Mouse (Mus musculus) heart, embryonic 14.5 days (tissue): ENCODE data around the gene Tmem258. TPM values are rescaled to one million over a fixed set of nuclear protein-coding genes. Genes with fewer than 3 reads are reported as not detected.

Source experiments
- ATAC-seq: fragments of 200-750 bp; cut with Nextera tagmentation; 2 replicates; pipeline ENCODE4 v1.8.0; 2017; ENCODE audit warnings: low read depth, moderate TSS enrichment; ENCODE audit not compliant: insufficient number of reproducible peaks, insufficient read depth, low FRiP score
- H3K27ac ChIP-seq, 2 experiments: fragments of 200-500 bp in 1 of 2; fragments of 300-500 bp in 1 of 2; sonication (generic) in 1 of 2; replicated peaks in 1 of 2; 2 replicates each; pipeline ENCODE4 v1.5.1; 2012 to 2014; ENCODE audit warnings: low read depth in 2 of 2, low read length in 2 of 2, control low read depth in 1 of 2, mild to moderate bottlenecking in 1 of 2, mixed read lengths in 1 of 2; ENCODE audit not compliant: control insufficient read depth in 1 of 2, insufficient read depth in 1 of 2
- H3K27me3 ChIP-seq: fragments of 300-500 bp; sonication (generic); 2 replicates; pipeline ENCODE4 v1.6.1; 2014; ENCODE audit warnings: mild to moderate bottlenecking, low read length, control low read depth; ENCODE audit not compliant: control insufficient read depth, insufficient read depth
- H3K36me3 ChIP-seq: fragments of 300-500 bp; sonication (generic); 2 replicates; pipeline ENCODE4 v1.6.1; 2014; ENCODE audit warnings: mild to moderate bottlenecking, control low read depth, low read length, mixed read lengths; ENCODE audit not compliant: control insufficient read depth, insufficient read depth
- H3K4me1 ChIP-seq, 2 experiments: fragments of 200-500 bp in 1 of 2; fragments of 300-500 bp in 1 of 2; sonication (generic) in 1 of 2; 2 replicates each; pipeline ENCODE4 v1.6.1; 2012 to 2014; ENCODE audit warnings: low read length in 2 of 2, control low read depth in 1 of 2, mixed read lengths in 1 of 2; ENCODE audit not compliant: control insufficient read depth in 2 of 2, insufficient read depth in 2 of 2
- H3K4me2 ChIP-seq: fragments of 300-500 bp; sonication (generic); 2 replicates; pipeline ENCODE4 v1.6.1; 2014; ENCODE audit warnings: mild to moderate bottlenecking, low read length
- H3K4me3 ChIP-seq, 2 experiments: fragments of 200-500 bp in 1 of 2; fragments of 300-500 bp in 1 of 2; sonication (generic) in 1 of 2; 2 replicates each; pipeline ENCODE4 v1.5.1; 2012 to 2014; ENCODE audit warnings: low read length in 2 of 2, mild to moderate bottlenecking in 2 of 2, control low read depth in 1 of 2, low read depth in 1 of 2, moderate library complexity in 1 of 2; ENCODE audit not compliant: control insufficient read depth in 1 of 2, insufficient read depth in 1 of 2
- H3K9ac ChIP-seq: fragments of 300-500 bp; sonication (generic); 2 replicates; pipeline ENCODE4 v1.6.1; 2014; ENCODE audit warnings: mild to moderate bottlenecking, low read length
- H3K9me3 ChIP-seq: fragments of 300-500 bp; sonication (generic); 2 replicates; pipeline ENCODE4 v1.6.1; 2016; ENCODE audit warnings: low read length, control low read depth; ENCODE audit not compliant: control insufficient read depth
- WGBS: fragments of 180-500 bp; shearing (Covaris S2); extraction: QIAGEN DNeasy Blood & Tissue Kit; methylation state at CpG from one replicate; pipeline ENCODE4 v1.1.7; 2014; 5-methylcytosine and 5-hydroxymethylcytosine counted together
- polyA plus RNA-seq: library from polyadenylated mRNA; unstranded; fragments of >200 nt; fragmentation: Nextera tagmentation; extraction: Ambion mirVana; gene quantifications from 2 replicates; pipeline ENCODE4 v1.2.1, GENCODE M21; 2014

The Tmem258 gene
- polyA plus RNA-seq, 1 experiment from 2014 or later: 491 TPM

GRCm38 (mm10) chr19:10195252-10195651, 8.6 kb upstream of the Tmem258 start:
- H3K4me1 ChIP-seq: no peaks in the 10 kb centered on the region
- H3K9me3 ChIP-seq: no peaks in the 10 kb centered on the region
- H3K27ac ChIP-seq: no peak overlapping the region
- no peaks in the 10 kb centered on the region for H3K27me3 ChIP-seq
- H3K4me2 ChIP-seq: no peak overlapping the region
- no peak overlapping the region for H3K4me3 ChIP-seq
- 79% methylated on average over 5 of the region's 5 CpGs for WGBS
- H3K9ac ChIP-seq: no peak overlapping the region
- peaks cover 79% of the 10 kb centered on the region for H3K36me3 ChIP-seq
- no peak for ATAC-seq

GRCm38 (mm10) chr19:10197130-10197529, 6.7 kb upstream of the Tmem258 start:
- Histone ChIP-seq H3K36me3 (peaks cover 80% of the 10 kb centered on the region), H3K4me2 (no peak overlapping the region), H3K4me1 (no peaks in the 10 kb centered on the region), H3K4me3 (no peak overlapping the region), H3K9me3 (no peaks in the 10 kb centered on the region), H3K27me3 (no peaks in the 10 kb centered on the region), H3K27ac (no peak overlapping the region), H3K9ac (no peak overlapping the region)
- ATAC-seq: no peak
- WGBS: 94% methylated on average over 4 of the region's 4 CpGs

DNA sequence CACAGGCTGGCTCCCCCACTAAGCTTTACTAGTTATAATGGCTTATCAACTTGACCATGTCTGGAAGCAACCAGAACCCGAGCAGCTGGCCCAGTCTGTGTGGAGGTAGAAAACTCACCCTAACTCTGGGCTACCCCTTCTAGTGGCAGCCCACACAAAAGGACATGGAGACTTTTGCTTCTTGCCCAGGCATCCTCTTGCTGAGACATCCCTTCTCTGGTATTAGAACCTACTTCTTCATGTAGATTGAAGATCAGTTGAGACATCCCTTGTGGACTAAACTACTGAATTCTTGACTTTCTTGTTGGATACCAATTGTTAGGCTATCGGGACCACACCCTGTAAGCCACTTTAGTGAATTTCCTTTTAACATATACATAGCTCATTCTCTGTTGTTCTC, 5.5 kb upstream of the Tmem258 start:
- H3K36me3 ChIP-seq: peaks cover 68% of the 10 kb centered on the region
- no peak overlapping the region for H3K4me2 ChIP-seq
- peaks cover 0 to 8% of the 10 kb centered on the region in 2 experiments; a peak in 2 of 4 replicates for H3K4me1 ChIP-seq
- no peak overlapping the region for H3K27ac ChIP-seq
- no peaks in the 10 kb centered on the region for H3K27me3 ChIP-seq
- H3K9ac ChIP-seq: no peak overlapping the region
- H3K4me3 ChIP-seq: no peak overlapping the region
- no peak for ATAC-seq
- WGBS: 68% methylated on average over 2 of the region's 2 CpGs
- no peaks in the 10 kb centered on the region for H3K9me3 ChIP-seq

- Histone ChIP-seq H3K9ac (no peak overlapping the region), H3K9me3 (no peaks in the 10 kb centered on the region), H3K27ac (no peak overlapping the region), H3K36me3 (peaks cover 64% of the 10 kb centered on the region), H3K27me3 (no peaks in the 10 kb centered on the region), H3K4me2 (no peak overlapping the region), H3K4me3 (no peak overlapping the region), H3K4me1 (peaks cover 0 to 8% of the 10 kb centered on the region in 2 experiments; a peak in 2 of 4 replicates)
- ATAC-seq: no peak
- 29% methylated on average over 3 of the region's 3 CpGs for WGBS
Measured at GRCm38 (mm10) chr19:10198723-10199122, 5.1 kb upstream of the Tmem258 start.

DNA sequence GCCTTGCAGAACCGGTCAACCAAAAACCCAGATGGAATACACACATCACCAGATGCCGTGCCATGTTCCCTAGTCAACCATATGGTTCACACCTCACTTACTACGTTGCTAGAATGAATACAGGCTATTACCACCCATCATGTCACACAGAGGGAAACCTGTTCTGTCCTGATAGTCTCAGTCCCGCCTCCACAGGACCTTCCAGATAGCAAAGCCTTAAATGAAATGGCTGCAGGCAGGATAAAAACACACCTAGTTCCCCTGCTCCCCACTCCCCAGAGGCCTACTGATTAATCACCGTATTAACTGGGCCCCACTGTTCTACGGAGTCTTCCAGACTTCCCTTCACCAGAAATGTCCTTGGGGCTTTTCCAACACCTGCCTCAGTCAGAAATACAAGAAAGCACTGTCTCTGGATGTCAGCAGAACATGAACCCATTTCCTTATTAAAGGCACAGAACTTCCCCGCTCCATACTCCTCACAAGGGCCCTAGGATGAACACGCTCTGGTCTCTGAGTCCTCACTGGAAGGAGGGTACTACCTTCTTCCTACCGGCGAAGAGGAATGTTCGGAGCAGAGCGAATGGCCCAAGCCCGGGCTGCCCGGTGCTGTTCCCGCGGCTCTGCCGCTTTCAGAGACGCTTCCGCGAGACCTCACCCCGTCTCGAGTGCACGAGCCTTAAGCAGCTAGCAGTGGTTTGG, 517 bp upstream of the Tmem258 start:
- Histone ChIP-seq H3K27ac (peak overlapping the region; percentile 75 to 85), H3K4me2 (peak overlapping the region; percentile 85), H3K4me1 (peaks cover 0 to 12% of the 10 kb centered on the region in 2 experiments; a peak in 2 of 4 replicates), H3K9me3 (no peaks in the 10 kb centered on the region), H3K9ac (peak overlapping the region; percentile 95), H3K4me3 (peak overlapping the region; percentile 72 to 92), H3K36me3 (peaks cover 59% of the 10 kb centered on the region), H3K27me3 (no peaks in the 10 kb centered on the region)
- no peak; the same call in 1 of the 2 replicates for ATAC-seq
- 3% methylated on average over 23 of the region's 23 CpGs for WGBS

GRCm38 (mm10) chr19:10204616-10205001, 795 bp downstream of the Tmem258 start:
- H3K9ac ChIP-seq: peak overlapping the region; percentile 95
- ATAC-seq: no peak
- no peaks in the 10 kb centered on the region for H3K9me3 ChIP-seq
- H3K27me3 ChIP-seq: no peaks in the 10 kb centered on the region
- peak overlapping the region; percentile 72 to 92; a peak in 3 of 4 replicates for H3K4me3 ChIP-seq
- H3K27ac ChIP-seq: peak overlapping the region; percentile 60 to 75
- peak overlapping the region; percentile 85 for H3K4me2 ChIP-seq
- 3% methylated on average over 5 of the region's 5 CpGs for WGBS
- H3K4me1 ChIP-seq: peaks cover 0 to 12% of the 10 kb centered on the region in 2 experiments; a peak in 2 of 4 replicates
- H3K36me3 ChIP-seq: peaks cover 63% of the 10 kb centered on the region

DNA sequence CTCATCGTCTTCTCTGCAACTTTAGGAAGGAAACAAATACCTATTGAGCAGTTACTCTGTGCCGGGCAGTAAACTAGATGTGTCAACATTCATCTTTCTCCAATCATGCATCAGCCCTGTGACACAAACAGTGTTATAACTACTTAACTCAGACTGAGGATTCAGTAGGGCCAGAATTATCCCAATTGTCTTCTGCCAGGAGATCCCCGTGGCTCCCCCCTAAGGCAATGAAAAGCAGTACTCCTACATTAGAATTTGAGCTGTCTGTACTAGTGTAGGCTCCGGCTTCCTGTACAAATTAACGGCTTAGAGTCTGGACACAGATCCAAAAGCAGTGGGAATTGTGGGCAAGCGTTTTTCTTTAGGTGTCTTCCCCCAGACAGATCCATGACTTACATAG, 1.2 kb downstream of the Tmem258 start:
- WGBS: 72% methylated on average over 6 of the region's 6 CpGs
- Histone ChIP-seq H3K4me2 (peak overlapping the region; percentile 85), H3K4me3 (peak overlapping the region in 1 of 2 experiments; percentile 92; a peak in 2 of 4 replicates), H3K27ac (peak overlapping the region in 1 of 2 experiments; percentile 75; a peak in 1 of 4 replicates), H3K9me3 (no peaks in the 10 kb centered on the region), H3K4me1 (peaks cover 0 to 12% of the 10 kb centered on the region in 2 experiments; a peak in 2 of 4 replicates), H3K9ac (peak overlapping the region; percentile 95), H3K27me3 (no peaks in the 10 kb centered on the region), H3K36me3 (peaks cover 63% of the 10 kb centered on the region)
- ATAC-seq: no peak
